Mouse (Mus musculus): ENCODE results near the gene Olfr669. TPM values are rescaled to one million over a fixed set of nuclear protein-coding genes. Genes with fewer than 3 reads are reported as not detected.

The Olfr669 gene
- polyA plus RNA-seq, 1 experiment = not detected

GRCm38 (mm10) chr7:104979026-104979425 lies 45.0 kb downstream of the Olfr669 start, which contains the start of gene Olfr671:
Olfr671 (minus strand) TSS chr7:104979126.
- whole genome bisulfite sequencing = 86% methylated on average over 1 of the region's 1 CpGs
- no peak for TF ChIP-seq POLR2A (IDR thresholded peaks at IDR 0.05; ENCODE audit: low read depth, low read length)
- TF ChIP-seq CTCF (IDR thresholded peaks at IDR 0.05; ENCODE audit: extremely low read depth, insufficient read depth, insufficient read length, insufficient replicate concordance) = no peak
- Histone ChIP-seq H3K27ac (ENCODE audit: insufficient read depth, low read length) (no peak within 1 kb of the TSS), H3K27me3 (ENCODE audit: control insufficient read depth, insufficient read depth, low read length) (no peaks in the 10 kb centered on the region), H3K36me3 (ENCODE audit: control insufficient read depth, insufficient read depth, low read length) (no peaks in the 10 kb centered on the region), H3K4me3 (ENCODE audit: extremely low read depth, insufficient read depth, insufficient read length) (no peak within 1 kb of the TSS), H3K4me1 (ENCODE audit: control insufficient read depth, insufficient read depth, insufficient read length) (no peaks in the 10 kb centered on the region)
- no peak for DNase-seq (ENCODE audit: low read depth in 1 of 2, low spot score in 2 of 2)

Other genes with a start within 250 kb of the Olfr669 start
- gene Olfr661, start 247.7 kb upstream of the Olfr669 start, polyA plus RNA-seq (2012; rRNA removed) = not detected in 2 replicates
- not detected in 2 replicates for gene Usp17le, start 156.8 kb upstream of the Olfr669 start, polyA plus RNA-seq (2012; rRNA removed)
- not detected in 2 replicates for gene Usp17lb, start 91.6 kb upstream of the Olfr669 start, polyA plus RNA-seq (2012; rRNA removed)
- not detected in 2 replicates for gene Usp17la, start 77.2 kb upstream of the Olfr669 start, polyA plus RNA-seq (2012; rRNA removed)
- not detected in 2 replicates for gene Olfr665, start 56.2 kb upstream of the Olfr669 start, polyA plus RNA-seq (2012; rRNA removed)
- not detected in 2 replicates for gene Olfr666, start 38.3 kb upstream of the Olfr669 start, polyA plus RNA-seq (2012; rRNA removed)
- not detected in 2 replicates for gene Olfr667, start 12.8 kb upstream of the Olfr669 start, polyA plus RNA-seq (2012; rRNA removed)
- gene Olfr668, start 6.2 kb upstream of the Olfr669 start, polyA plus RNA-seq (2012; rRNA removed) = not detected in 2 replicates
- gene Olfr670, start 28.4 kb downstream of the Olfr669 start, polyA plus RNA-seq (2012; rRNA removed) = not detected in 2 replicates
- not detected in 2 replicates for gene Olfr671, start 44.9 kb downstream of the Olfr669 start, polyA plus RNA-seq (2012; rRNA removed)
- gene Olfr672, start 67.8 kb downstream of the Olfr669 start, polyA plus RNA-seq (2012; rRNA removed) = not detected in 2 replicates
- not detected in 2 replicates for gene Olfr675, start 94.2 kb downstream of the Olfr669 start, polyA plus RNA-seq (2012; rRNA removed)
- not detected in 2 replicates for gene Olfr676, start 98.5 kb downstream of the Olfr669 start, polyA plus RNA-seq (2012; rRNA removed)
- gene Olfr677, start 117.1 kb downstream of the Olfr669 start, polyA plus RNA-seq (2012; rRNA removed) = not detected in 2 replicates
- gene Olfr678, start 130.2 kb downstream of the Olfr669 start, polyA plus RNA-seq (2012; rRNA removed) = not detected in 2 replicates
- not detected in 2 replicates for gene Olfr679, start 147.0 kb downstream of the Olfr669 start, polyA plus RNA-seq (2012; rRNA removed)
- not detected in 2 replicates for gene Olfr680-ps1, start 158.6 kb downstream of the Olfr669 start, polyA plus RNA-seq (2012; rRNA removed)
- gene Olfr681, start 182.6 kb downstream of the Olfr669 start, polyA plus RNA-seq (2012; rRNA removed) = not detected in 2 replicates
- gene Olfr683, start 212.8 kb downstream of the Olfr669 start, polyA plus RNA-seq (2012; rRNA removed) = not detected in 2 replicates
- gene Olfr684, start 229.4 kb downstream of the Olfr669 start, polyA plus RNA-seq (2012; rRNA removed) = not detected in 2 replicates